Mouse (Mus musculus) testis, adult 2 months (tissue): Measurements from ENCODE around the gene Aff3. TPM values are rescaled to one million over a fixed set of nuclear protein-coding genes. Genes with fewer than 3 reads are reported as not detected.

Experiments
- H3K27ac ChIP-seq: fragments of 200-500 bp; 2 replicates; pipeline ENCODE4 v1.5.1; 2012; ENCODE audit warnings: low read depth, low read length; ENCODE audit not compliant: control insufficient read depth, insufficient read depth
- H3K27me3 ChIP-seq: fragments of 200-500 bp; 2 replicates; pipeline ENCODE4 v1.6.1; 2012; ENCODE audit warnings: mild to moderate bottlenecking, low read length, moderate library complexity; ENCODE audit not compliant: control insufficient read depth, insufficient read depth
- H3K36me3 ChIP-seq: fragments of 200-500 bp; 2 replicates; pipeline ENCODE4 v1.6.1; 2012; ENCODE audit warnings: mild to moderate bottlenecking, low read length; ENCODE audit not compliant: control insufficient read depth, insufficient read depth
- H3K4me1 ChIP-seq: fragments of 200-500 bp; 2 replicates; pipeline ENCODE4 v1.6.1; 2012; ENCODE audit warnings: low read length; ENCODE audit not compliant: control insufficient read depth, insufficient read depth
- H3K4me3 ChIP-seq: fragments of 200-500 bp; 2 replicates; pipeline ENCODE4 v1.5.1; 2012; ENCODE audit warnings: low read depth, mild to moderate bottlenecking, low read length, moderate library complexity, mixed read lengths; ENCODE audit not compliant: control insufficient read depth
- CTCF ChIP-seq: fragments of 200-500 bp; IDR thresholded peaks from 2 replicates; pipeline ENCODE4 v1.5.1; 2012; ENCODE audit warnings: low read depth, mild to moderate bottlenecking, inconsistent platforms, low read length, moderate library complexity; ENCODE audit not compliant: control insufficient read depth, insufficient read depth, insufficient replicate concordance
- POLR2A ChIP-seq: fragments of 200-500 bp; IDR thresholded peaks from 2 replicates; pipeline ENCODE4 v1.6.1; 2012; ENCODE audit warnings: low read depth, mild to moderate bottlenecking, inconsistent platforms, low read length, moderate library complexity; ENCODE audit not compliant: control insufficient read depth
- polyA plus RNA-seq: library from polyadenylated mRNA; depleted of rRNA; stranded (reverse); fragments of >200 nt; gene quantifications from 2 replicates; pipeline ENCODE4 v1.2.3, GENCODE M21; 2012

The Aff3 gene
- polyA plus RNA-seq, 1 experiment, result 8.1 TPM

DNA sequence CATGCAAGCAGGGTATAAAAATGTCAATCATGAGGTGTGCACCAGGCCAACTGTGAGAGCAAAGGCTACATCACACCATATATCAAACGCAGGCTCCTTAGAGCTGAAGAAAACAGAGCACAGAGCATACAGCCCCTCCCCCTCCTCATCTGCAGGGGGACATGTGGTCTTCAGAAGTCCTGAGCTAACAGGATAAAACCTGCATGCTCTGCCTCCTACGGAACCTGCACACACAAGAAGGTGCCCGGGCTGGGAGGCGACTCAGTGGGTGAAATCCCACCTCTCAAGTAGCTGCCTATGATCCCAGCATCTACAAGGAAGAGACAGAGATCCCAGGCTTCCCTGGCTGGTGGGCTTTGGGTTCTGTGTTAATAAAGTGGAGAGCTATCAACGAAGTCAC, 70.0 kb downstream of the Aff3 start:
- no peak for TF ChIP-seq CTCF
- TF ChIP-seq POLR2A, result no peak
- no peak overlapping the region for H3K4me3 ChIP-seq

DNA sequence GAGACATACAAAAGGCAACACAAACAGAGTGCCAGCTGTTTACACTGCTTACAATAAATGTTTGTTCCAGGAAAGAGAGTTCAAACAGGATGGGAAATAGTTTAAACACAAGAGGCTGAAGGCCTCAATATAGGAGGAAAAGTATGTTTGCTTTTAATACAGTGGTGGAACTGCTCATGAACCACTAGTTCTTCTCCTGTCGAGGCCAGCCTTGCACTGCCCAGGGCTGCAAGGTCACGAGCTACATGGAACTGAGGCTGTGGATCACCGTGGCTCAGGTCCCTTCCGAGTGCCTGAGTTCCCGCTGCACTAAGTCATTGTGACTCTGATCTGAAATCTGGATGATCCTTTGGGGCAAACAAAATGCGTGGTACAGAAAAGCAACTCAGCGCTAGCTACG, 73.6 kb downstream of the Aff3 start:
- no peak for TF ChIP-seq POLR2A
- no peak for TF ChIP-seq CTCF
- H3K4me1 ChIP-seq, result no peaks in the 10 kb centered on the region
- no peaks in the 10 kb centered on the region for H3K36me3 ChIP-seq
- no peaks in the 10 kb centered on the region for H3K27me3 ChIP-seq
- H3K4me3 ChIP-seq, result no peak overlapping the region
- H3K27ac ChIP-seq, result no peak overlapping the region

More for the DNA sequence above, 70.0 kb downstream of the Aff3 start:
- Histone ChIP-seq H3K27ac (no peak overlapping the region), H3K4me1 (no peaks in the 10 kb centered on the region), H3K27me3 (no peaks in the 10 kb centered on the region), H3K36me3 (no peaks in the 10 kb centered on the region)

DNA sequence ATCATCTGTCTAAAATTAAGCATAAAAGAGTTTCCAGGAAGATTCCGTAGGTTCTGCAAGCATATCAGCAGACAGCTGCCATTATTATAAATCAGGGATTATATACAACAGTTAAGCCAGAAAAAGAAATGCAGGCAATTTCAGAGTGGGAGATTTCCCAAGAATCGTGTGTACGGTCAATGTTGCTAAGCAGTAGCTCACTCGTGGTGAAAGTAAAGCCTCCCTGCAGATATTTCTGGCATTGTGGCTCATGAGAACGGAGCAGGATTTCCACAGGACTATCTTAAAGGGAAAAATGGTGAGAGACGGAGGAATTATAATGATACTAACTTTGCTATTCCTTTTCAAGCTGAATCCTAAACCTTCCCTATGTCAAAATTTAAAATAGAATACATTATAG, 76.0 kb downstream of the Aff3 start:
- Histone ChIP-seq H3K4me1 (no peaks in the 10 kb centered on the region), H3K27ac (no peak overlapping the region), H3K36me3 (no peaks in the 10 kb centered on the region), H3K27me3 (no peaks in the 10 kb centered on the region), H3K4me3 (no peak overlapping the region)
- TF ChIP-seq CTCF (no peak), POLR2A (no peak)

DNA sequence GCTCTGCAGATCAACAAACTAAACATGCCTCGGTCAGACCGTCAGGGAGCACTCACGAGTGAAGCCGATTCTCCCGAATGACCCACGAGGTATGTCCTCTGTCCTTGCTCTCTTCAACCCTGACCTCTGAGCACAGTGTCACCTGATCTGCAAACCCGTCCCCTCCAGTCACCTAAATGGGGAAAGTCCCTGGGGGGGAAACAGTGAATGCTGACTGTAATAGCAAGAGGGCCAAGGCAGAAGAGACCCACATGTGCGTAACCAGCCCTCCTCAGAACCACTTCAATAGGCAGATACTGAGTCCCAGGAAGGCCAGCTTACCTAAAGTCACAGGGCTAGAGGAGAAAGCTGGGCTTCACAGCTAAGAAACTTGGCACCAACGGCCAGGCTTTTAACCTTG, 82.4 kb downstream of the Aff3 start:
- Histone ChIP-seq H3K27me3 (no peaks in the 10 kb centered on the region), H3K27ac (no peak overlapping the region), H3K4me3 (no peak overlapping the region), H3K4me1 (no peaks in the 10 kb centered on the region), H3K36me3 (no peaks in the 10 kb centered on the region)
- TF ChIP-seq CTCF (no peak), POLR2A (no peak)

DNA sequence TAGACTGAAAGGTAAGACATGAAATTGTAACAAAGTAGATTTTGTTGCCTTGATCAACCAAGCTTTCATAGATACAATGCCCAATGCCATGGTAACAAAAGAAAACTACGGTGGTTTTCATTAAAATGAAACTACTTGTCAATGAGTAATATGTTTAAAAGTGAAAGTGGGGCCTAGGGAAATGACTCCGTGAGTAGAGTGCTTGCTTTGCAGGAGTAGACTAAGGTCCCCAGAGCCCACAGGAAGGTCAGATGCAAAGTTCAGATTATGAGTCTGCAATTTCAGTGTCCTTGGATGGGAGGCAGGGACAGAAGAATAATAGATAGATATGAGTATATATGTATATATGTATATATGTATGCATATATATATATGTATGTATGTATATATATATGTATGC, 84.2 kb downstream of the Aff3 start:
- H3K4me3 ChIP-seq, result no peak overlapping the region
- no peaks in the 10 kb centered on the region for H3K27me3 ChIP-seq
- H3K4me1 ChIP-seq, result no peaks in the 10 kb centered on the region
- no peaks in the 10 kb centered on the region for H3K36me3 ChIP-seq
- H3K27ac ChIP-seq, result no peak overlapping the region
- no peak for TF ChIP-seq POLR2A
- no peak for TF ChIP-seq CTCF

DNA sequence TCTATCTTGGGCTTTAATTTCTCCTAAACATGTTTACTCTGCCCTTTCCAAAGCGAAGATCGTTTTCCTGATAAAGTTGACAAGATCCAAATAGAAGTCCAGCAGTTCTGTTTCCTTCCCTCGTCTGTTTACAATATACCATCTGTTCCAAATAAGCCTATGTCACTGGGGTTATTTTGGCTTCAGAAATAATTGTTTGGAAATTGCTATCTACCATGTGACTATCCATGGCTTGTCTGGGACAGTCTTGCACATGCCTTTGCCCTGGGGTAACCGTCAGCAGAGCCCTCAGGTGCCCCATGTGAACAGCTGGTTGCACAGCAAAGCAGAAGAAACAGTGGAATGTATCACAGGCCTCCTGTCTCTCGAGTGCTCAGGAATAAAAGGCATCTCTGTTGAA, 86.4 kb downstream of the Aff3 start:
- Histone ChIP-seq H3K27ac (no peak overlapping the region), H3K27me3 (no peaks in the 10 kb centered on the region), H3K36me3 (no peaks in the 10 kb centered on the region), H3K4me1 (no peaks in the 10 kb centered on the region), H3K4me3 (no peak overlapping the region)
- TF ChIP-seq POLR2A (no peak), CTCF (no peak)

DNA sequence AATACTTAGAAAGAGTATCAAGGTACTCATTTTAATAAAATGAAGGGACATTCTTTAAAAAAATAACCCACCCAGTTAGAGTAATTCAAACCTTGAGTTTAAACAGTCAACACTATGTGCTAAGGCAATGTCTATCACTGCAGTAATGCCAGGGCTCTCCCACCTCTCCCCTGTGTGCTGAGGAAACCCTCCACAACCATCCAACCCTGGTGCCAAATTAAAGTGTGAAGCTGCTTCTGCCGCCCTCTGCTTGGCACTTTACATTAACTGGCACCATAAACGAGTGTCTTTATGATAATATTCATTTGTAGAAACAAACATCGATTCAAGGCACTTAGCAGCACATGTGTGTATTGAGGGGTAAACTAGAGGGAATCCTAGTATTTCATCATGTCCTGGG, 97.0 kb downstream of the Aff3 start:
- Histone ChIP-seq H3K36me3 (no peaks in the 10 kb centered on the region), H3K4me3 (no peak overlapping the region), H3K27me3 (no peaks in the 10 kb centered on the region), H3K27ac (no peak overlapping the region), H3K4me1 (no peaks in the 10 kb centered on the region)
- TF ChIP-seq POLR2A, result no peak
- no peak for TF ChIP-seq CTCF

DNA sequence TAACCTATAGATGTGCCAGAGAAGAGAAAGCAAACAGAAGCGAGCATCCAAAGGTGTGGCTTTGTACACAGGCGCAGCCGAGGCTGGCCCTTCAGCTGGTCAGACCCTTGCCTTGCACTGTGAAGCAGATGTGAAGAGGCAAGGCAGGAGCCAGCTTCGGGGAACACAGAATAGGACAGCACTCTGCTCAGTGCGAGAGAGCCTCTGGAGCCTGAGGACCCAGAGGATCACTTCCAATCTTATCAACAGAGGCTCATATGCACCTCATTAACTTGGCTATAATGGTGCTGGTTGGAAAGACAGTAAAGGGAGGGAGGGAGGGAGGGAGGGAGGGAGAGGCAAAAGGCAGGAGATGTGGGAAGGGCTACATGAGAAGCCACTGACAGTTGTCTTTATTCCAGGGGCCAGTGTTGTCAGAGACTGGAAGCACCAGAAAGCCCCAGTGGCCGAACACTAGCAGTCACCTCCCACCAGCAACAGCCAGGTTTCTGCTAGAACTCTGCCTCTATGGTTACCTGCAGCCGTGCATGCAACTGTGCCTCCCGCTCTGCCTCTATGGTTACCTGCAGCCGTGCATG, 98.6 kb downstream of the Aff3 start:
- no peak for TF ChIP-seq POLR2A
- TF ChIP-seq CTCF, result no peak
- Histone ChIP-seq H3K27me3 (no peaks in the 10 kb centered on the region), H3K27ac (no peak overlapping the region), H3K4me3 (no peak overlapping the region), H3K36me3 (no peaks in the 10 kb centered on the region), H3K4me1 (no peaks in the 10 kb centered on the region; the same call in 1 of the 2 replicates)
